Mouse (Mus musculus) right cerebral cortex, postnatal 36 days (tissue): ENCODE data around the gene Serinc3.

Source experiments
- DNase-seq, 2 experiments: peaks; one replicate each; pipeline ENCODE4 v3.0.0; 2022; ENCODE audit warnings: low spot score in 2 of 2, mixed read lengths in 1 of 2

The Serinc3 gene

GRCm38 (mm10) chr2:163595119-163595518 is 49.8 kb downstream of the Serinc3 start:
- no peak for DNase-seq

GRCm38 (mm10) chr2:163593636-163594282 is 51.2 kb downstream of the Serinc3 start:
- no peak for DNase-seq

GRCm38 (mm10) chr2:163592084-163592483 is 52.8 kb downstream of the Serinc3 start:
- no peak for DNase-seq

GRCm38 (mm10) chr2:163590996-163591395 is 53.9 kb downstream of the Serinc3 start:
- no peak for DNase-seq

- no peak for DNase-seq
Observed at GRCm38 (mm10) chr2:163590211-163590610, 54.7 kb downstream of the Serinc3 start.

- no peak for DNase-seq
Observed at GRCm38 (mm10) chr2:163587506-163587905, 57.4 kb downstream of the Serinc3 start.

- DNase-seq, result no peak
Observed at GRCm38 (mm10) chr2:163586384-163587261, 58.3 kb downstream of the Serinc3 start.

GRCm38 (mm10) chr2:163584088-163584426 is 60.9 kb downstream of the Serinc3 start:
- no peak for DNase-seq

- no peak for DNase-seq
Observed at GRCm38 (mm10) chr2:163583226-163584087, 61.5 kb downstream of the Serinc3 start.

GRCm38 (mm10) chr2:163580069-163580945 is 64.6 kb downstream of the Serinc3 start:
- DNase-seq, result no peak

- no peak for DNase-seq
Observed at GRCm38 (mm10) chr2:163577986-163578385, 66.9 kb downstream of the Serinc3 start.

GRCm38 (mm10) chr2:163575248-163575647 is 69.7 kb downstream of the Serinc3 start:
- DNase-seq, result no peak

GRCm38 (mm10) chr2:163574321-163574720 is 70.6 kb downstream of the Serinc3 start:
- no peak for DNase-seq
